Mouse (Mus musculus) ES-Bruce4 (cell line): ENCODE measurements around the gene Tbc1d9. TPM values are rescaled to one million over a fixed set of nuclear protein-coding genes. Genes with fewer than 3 reads are reported as not detected.

ENCODE experiments used
- H3K27ac ChIP-seq: 2 replicates; pipeline ENCODE4 v1.5.1; 2012; ENCODE audit warnings: low read length, inconsistent platforms; ENCODE audit not compliant: insufficient read depth
- H3K27me3 ChIP-seq: 2 replicates; pipeline ENCODE4 v1.6.1; 2012; ENCODE audit warnings: mild to moderate bottlenecking, low read length, inconsistent platforms; ENCODE audit not compliant: control insufficient read depth, poor library complexity, insufficient read depth, severe bottlenecking
- H3K36me3 ChIP-seq: 2 replicates; pipeline ENCODE4 v1.6.1; 2012; ENCODE audit warnings: inconsistent platforms, mild to moderate bottlenecking, low read length, moderate library complexity; ENCODE audit not compliant: control insufficient read depth, poor library complexity, insufficient read depth, severe bottlenecking
- H3K4me1 ChIP-seq: one replicate; pipeline ENCODE4 v1.8.1; 2011; ENCODE audit warnings: low read length; ENCODE audit not compliant: control insufficient read depth, insufficient read depth
- H3K4me3 ChIP-seq: 2 replicates; pipeline ENCODE4 v1.5.1; 2011; ENCODE audit warnings: low read depth, mild to moderate bottlenecking, low read length
- H3K9ac ChIP-seq: 2 replicates; pipeline ENCODE4 v1.6.1; 2012; ENCODE audit warnings: low read depth, mild to moderate bottlenecking, inconsistent platforms; ENCODE audit not compliant: poor library complexity, severe bottlenecking
- H3K9me3 ChIP-seq: replicated peaks from 2 replicates; pipeline ENCODE4 v1.6.1; 2012; ENCODE audit warnings: mild to moderate bottlenecking, low read length, inconsistent platforms; ENCODE audit not compliant: control insufficient read depth, poor library complexity, insufficient read depth, severe bottlenecking
- CTCF ChIP-seq: IDR thresholded peaks from one replicate; pipeline ENCODE4 v1.8.1; 2011; ENCODE audit warnings: low read depth, low read length
- EP300 ChIP-seq: IDR thresholded peaks from 2 replicates; pipeline ENCODE4 v1.6.1; 2011; ENCODE audit warnings: low read depth, low read length; ENCODE audit not compliant: insufficient read depth
- POLR2A ChIP-seq: IDR thresholded peaks from one replicate; pipeline ENCODE4 v1.8.1; 2011; ENCODE audit warnings: low read length; ENCODE audit not compliant: insufficient read depth
- polyA plus RNA-seq: library from polyadenylated mRNA; stranded (reverse); fragments of >200 nt; gene quantifications from 2 replicates; pipeline ENCODE4 v1.2.4, GENCODE M21; 2011; ENCODE audit warnings: low read depth; ENCODE audit not compliant: missing spikeins, insufficient read depth, insufficient read length

The Tbc1d9 gene
- polyA plus RNA-seq, 1 experiment = 10.6 TPM

- H3K4me1 ChIP-seq = no peaks in the 10 kb centered on the region
- no peak overlapping the region for H3K4me3 ChIP-seq
- TF ChIP-seq CTCF (no peak), EP300 (no peak), POLR2A (no peak)
- no peak overlapping the region for H3K9ac ChIP-seq
- no peaks in the 10 kb centered on the region for H3K27me3 ChIP-seq
- H3K36me3 ChIP-seq = no peaks in the 10 kb centered on the region
- H3K9me3 ChIP-seq = peaks cover 5% of the 10 kb centered on the region; the same call in 1 of the 2 replicates
- no peak overlapping the region for H3K27ac ChIP-seq
Measured at GRCm38 (mm10) chr8:83145421-83145820, 19.7 kb upstream of the Tbc1d9 start.

DNA sequence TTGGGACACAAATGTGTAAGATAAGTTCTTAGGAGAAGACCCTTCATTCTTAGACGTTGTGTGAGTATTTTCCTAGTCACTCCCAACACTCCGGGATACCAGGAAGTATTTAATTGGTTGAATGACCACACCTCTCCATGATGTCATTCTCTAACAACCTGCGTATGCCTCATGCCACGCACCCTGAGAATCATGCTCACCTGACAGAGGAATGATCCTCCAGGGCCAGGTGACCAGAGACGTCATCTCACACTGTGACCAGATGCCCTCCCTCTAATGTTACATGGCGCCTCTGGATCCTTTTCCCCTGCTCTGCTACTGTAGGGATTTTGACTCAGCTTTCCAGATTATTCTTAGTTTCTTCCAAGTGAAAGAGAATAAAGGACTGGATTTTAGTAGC is 16.0 kb upstream of the Tbc1d9 start:
- no peak overlapping the region for H3K27ac ChIP-seq
- H3K9me3 ChIP-seq = no peaks in the 10 kb centered on the region
- peaks cover 3% of the 10 kb centered on the region for H3K4me1 ChIP-seq
- no peak overlapping the region for H3K4me3 ChIP-seq
- TF ChIP-seq EP300 = no peak
- no peak for TF ChIP-seq CTCF
- no peak for TF ChIP-seq POLR2A
- H3K36me3 ChIP-seq = no peaks in the 10 kb centered on the region
- H3K9ac ChIP-seq = no peak overlapping the region
- no peaks in the 10 kb centered on the region for H3K27me3 ChIP-seq

DNA sequence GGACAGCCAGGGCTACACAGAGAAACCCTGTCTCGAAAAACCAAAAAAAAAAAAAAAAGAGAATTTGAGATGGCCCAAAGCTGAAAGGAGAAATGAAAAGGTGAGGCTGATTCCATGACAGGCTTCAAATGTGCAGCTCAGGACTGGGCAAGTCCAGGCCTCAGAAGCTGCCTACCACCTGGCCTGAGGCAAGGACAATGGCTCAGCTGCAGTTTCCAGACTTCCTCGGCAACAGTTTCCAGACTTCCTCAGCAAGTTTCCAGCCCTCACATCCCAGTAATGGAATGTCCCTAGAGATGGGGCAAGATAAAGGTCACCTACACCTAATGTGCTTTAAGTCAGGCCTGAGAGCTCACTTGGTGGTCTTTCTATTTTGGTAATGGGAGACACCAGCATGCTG is 13.1 kb upstream of the Tbc1d9 start:
- H3K4me1 ChIP-seq = peaks cover 6% of the 10 kb centered on the region
- peak; percentile 81 for TF ChIP-seq EP300
- TF ChIP-seq CTCF = no peak
- H3K9me3 ChIP-seq = no peaks in the 10 kb centered on the region; the same call in 1 of the 2 replicates
- peak overlapping the region; percentile 7 for H3K27ac ChIP-seq
- no peak overlapping the region for H3K9ac ChIP-seq
- no peak overlapping the region for H3K4me3 ChIP-seq
- no peaks in the 10 kb centered on the region for H3K27me3 ChIP-seq
- H3K36me3 ChIP-seq = no peaks in the 10 kb centered on the region

GRCm38 (mm10) chr8:83152470-83152869 is 12.7 kb upstream of the Tbc1d9 start:
- TF ChIP-seq POLR2A (no peak), CTCF (no peak), EP300 (no peak)
- H3K36me3 ChIP-seq = no peaks in the 10 kb centered on the region
- H3K4me1 ChIP-seq = peaks cover 6% of the 10 kb centered on the region
- H3K4me3 ChIP-seq = no peak overlapping the region
- H3K27me3 ChIP-seq = no peaks in the 10 kb centered on the region
- peak overlapping the region; percentile 7 for H3K27ac ChIP-seq
- H3K9me3 ChIP-seq = no peaks in the 10 kb centered on the region; the same call in none of the 2 replicates
- no peak overlapping the region for H3K9ac ChIP-seq

- no peaks in the 10 kb centered on the region for H3K36me3 ChIP-seq
- H3K27ac ChIP-seq = peak overlapping the region; percentile 73
- H3K27me3 ChIP-seq = no peaks in the 10 kb centered on the region
- no peak overlapping the region for H3K9ac ChIP-seq
- peak; percentile 92 for TF ChIP-seq EP300
- no peak for TF ChIP-seq CTCF
- peaks cover 10% of the 10 kb centered on the region for H3K4me1 ChIP-seq
- no peak overlapping the region for H3K4me3 ChIP-seq
- H3K9me3 ChIP-seq = peaks cover 7% of the 10 kb centered on the region
Measured at GRCm38 (mm10) chr8:83155110-83155509, 10.0 kb upstream of the Tbc1d9 start.

DNA sequence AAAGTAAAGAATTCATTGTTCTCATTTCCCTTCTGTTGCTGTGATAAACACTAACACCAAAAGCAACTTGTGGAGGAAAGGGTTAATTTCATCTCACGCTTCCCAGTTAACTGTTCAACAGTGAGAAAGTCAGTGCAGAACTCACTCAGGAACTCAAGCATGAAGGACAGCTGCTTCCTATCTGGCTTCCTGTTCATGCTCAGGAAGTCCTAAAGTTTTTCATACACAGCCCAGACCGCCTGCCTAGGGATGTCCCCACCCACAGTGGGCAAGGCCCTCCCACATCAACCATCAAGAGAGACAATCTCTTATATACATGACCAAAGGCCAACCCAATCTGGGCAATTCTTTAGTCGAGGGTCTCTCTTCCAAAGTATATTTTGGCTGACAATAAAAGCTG is 6.2 kb upstream of the Tbc1d9 start:
- H3K9ac ChIP-seq = no peak overlapping the region
- no peaks in the 10 kb centered on the region for H3K27me3 ChIP-seq
- H3K36me3 ChIP-seq = no peaks in the 10 kb centered on the region
- H3K9me3 ChIP-seq = peaks cover 7% of the 10 kb centered on the region
- peaks cover 16% of the 10 kb centered on the region for H3K4me1 ChIP-seq
- TF ChIP-seq EP300 = no peak
- H3K27ac ChIP-seq = peak overlapping the region; percentile 100
- H3K4me3 ChIP-seq = no peak overlapping the region
